8 mouse cellular contexts compared by ENCODE assay signal in genomic region chr5:129787818-129788593, GRCm38 (mm10). TPM values are rescaled to one million over a fixed set of nuclear protein-coding genes. Genes with fewer than 3 reads are reported as not detected.
A peak's percentile ranks its signal among the peaks of the same experiment; 100 is the strongest.
DNase-seq lines count a peak whose midpoint lies in the region; ATAC-seq and TF ChIP-seq lines count a peak whose summit lies in the region.

No protein-coding gene starts in this region.

- peak overlapping the region; percentile 99 for H3K27ac ChIP-seq in heart, adult 2 months
- H3K27ac ChIP-seq in thymus, adult 2 months (ENCODE audit: control insufficient read depth, insufficient read depth, low read length): peak overlapping the region; percentile 32; the same call in 1 of the 2 replicates
- H3K27ac ChIP-seq in liver, embryonic 13.5 days: peak overlapping the region; percentile 97

- 0 out of 2 replicates have a peak, but pooled peaks cover 1% of the 10 kb centered on the region for H3K4me1 ChIP-seq in heart, adult 2 months (ENCODE audit: control insufficient read depth, insufficient read depth, low read length)
- peaks cover 2% of the 10 kb centered on the region; the same call in 1 of the 2 replicates for H3K4me1 ChIP-seq in thymus, adult 2 months (replicated peaks; ENCODE audit: control insufficient read depth, insufficient read depth, low read length)
- peaks cover 57% of the 10 kb centered on the region for H3K4me1 ChIP-seq in liver, embryonic 13.5 days (replicated peaks)

- intact Hi-C loops in heart, adult 2 months (cut with DNase I): no loop called here

- H3K36me3 ChIP-seq in heart, adult 2 months (ENCODE audit: control insufficient read depth, insufficient read depth, low read length): peaks cover 30% of the 10 kb centered on the region
- H3K36me3 ChIP-seq in thymus, adult 2 months (ENCODE audit: control insufficient read depth, insufficient read depth, low read length): peaks cover 40% of the 10 kb centered on the region
- peaks cover 43% of the 10 kb centered on the region for H3K36me3 ChIP-seq in liver, embryonic 13.5 days

- no peak for TF ChIP-seq EP300 in heart, adult 2 months (IDR thresholded peaks at IDR 0.05; ENCODE audit: insufficient read depth, low read depth, low read length)

- peak overlapping the region; percentile 97 for H3K9ac ChIP-seq in heart, adult 2 months (ENCODE audit: low read depth, low read length)
- H3K9ac ChIP-seq in liver, embryonic 13.5 days: peak overlapping the region; percentile 93

- TF ChIP-seq POLR2A in heart, adult 2 months (IDR thresholded peaks at IDR 0.05; ENCODE audit: insufficient read depth, low read depth, low read length): no peak
- TF ChIP-seq POLR2A in thymus, adult 2 months (IDR thresholded peaks at IDR 0.05; ENCODE audit: control insufficient read depth, extremely low read depth, insufficient read depth, low read length, poor library complexity): no peak

- H3K27me3 ChIP-seq in heart, adult 2 months (ENCODE audit: control insufficient read depth, insufficient read depth, low read length): no peaks in the 10 kb centered on the region
- no peaks in the 10 kb centered on the region for H3K27me3 ChIP-seq in thymus, adult 2 months (ENCODE audit: control insufficient read depth, insufficient read depth, low read length)
- no peaks in the 10 kb centered on the region for H3K27me3 ChIP-seq in liver, embryonic 13.5 days

- H3K4me3 ChIP-seq in heart, adult 2 months: peak overlapping the region; percentile 98
- H3K4me3 ChIP-seq in thymus, adult 2 months (ENCODE audit: control insufficient read depth, insufficient read depth, low read length): peak overlapping the region; percentile 85
- peak overlapping the region; percentile 90 for H3K4me3 ChIP-seq in liver, embryonic 13.5 days (replicated peaks)

- peak overlapping the region; percentile 85 for H3K4me2 ChIP-seq in liver, embryonic 13.5 days

- ATAC-seq in liver, embryonic 13.5 days (ENCODE audit: low read depth): no peak

- no peak for DNase-seq in heart, adult 2 months
- no peak for DNase-seq in heart, adult 18-20 months
- DNase-seq in thymus, adult 2 months: no peak
- no peak for DNase-seq in thymus, postnatal 0 days (ENCODE audit: low spot score)
- no peak for DNase-seq in liver, embryonic 13.5 days
- DNase-seq in embryo, embryonic 11 days: no peak
- no peak for DNase-seq in cerebellum, adult 11 months
- no peak for DNase-seq in left cerebral cortex, adult 9 months (ENCODE audit: low spot score in 2 of 2)

- no peaks in the 10 kb centered on the region for H3K9me3 ChIP-seq in liver, embryonic 13.5 days (replicated peaks)

- WGBS in heart, adult 2 months: 8% methylated on average over 11 of the region's 11 CpGs
- WGBS in thymus, adult 2 months: 12% methylated on average over 11 of the region's 11 CpGs
- 8% methylated on average over 11 of the region's 11 CpGs for WGBS in liver, embryonic 13.5 days (ENCODE audit: insufficient replicate concordance)

- H3K79me2 ChIP-seq in heart, adult 2 months (replicated peaks; ENCODE audit: control insufficient read depth, insufficient read depth, low read length): no peaks in the 10 kb centered on the region; the same call in none of the 2 replicates

- TF ChIP-seq CTCF in heart, adult 2 months (IDR thresholded peaks at IDR 0.05): no peak
- TF ChIP-seq CTCF in thymus, adult 2 months (IDR thresholded peaks at IDR 0.05; ENCODE audit: borderline replicate concordance, control insufficient read depth, extremely low read depth, insufficient read depth, low read length, poor library complexity): no peak

RNA-seq across cellular contexts. Expression of gene Psph, which starts 0.8 kb away (rescaled TPM):
- total RNA-seq in heart, adult 2 months (2021): 1 to 10 TPM; 6.0 to 8.7 TPM
- 7.7 and 11.4 TPM in 2 replicates for polyA plus RNA-seq in heart, adult 2 months (2012; rRNA removed)
- 10 to 100 TPM in 1 of 2 experiments, 1 to 10 TPM in 1; 8.9 to 10.7 TPM for total RNA-seq in heart, adult 18-20 months (2021)
- 32.9 and 36.8 TPM in 2 replicates for polyA plus RNA-seq in thymus, adult 2 months (2012; rRNA removed)
- polyA plus RNA-seq in thymus, postnatal 0 days (2015; fragmentation: Nextera tagmentation; extraction: Ambion mirVana): 83.5 and 85.9 TPM in 2 replicates
- 82.6 and 91.1 TPM in 2 replicates for polyA plus RNA-seq in liver, embryonic 13.5 days (2015; fragmentation: Nextera tagmentation; extraction: Ambion mirVana)

RNA-seq across cellular contexts. Expression of gene Sumf2, which starts 58.8 kb away (rescaled TPM):
- 10 to 100 TPM in 1 of 2 experiments, 1 to 10 TPM in 1; 9.1 to 10.9 TPM for total RNA-seq in heart, adult 2 months (2021)
- 6.2 and 7.0 TPM in 2 replicates for polyA plus RNA-seq in heart, adult 2 months (2012; rRNA removed)
- total RNA-seq in heart, adult 18-20 months (2021): 10 to 100 TPM; 10.3 to 11.9 TPM
- polyA plus RNA-seq in thymus, adult 2 months (2012; rRNA removed): 17.3 and 19.4 TPM in 2 replicates
- 30.1 and 33.5 TPM in 2 replicates for polyA plus RNA-seq in thymus, postnatal 0 days (2015; fragmentation: Nextera tagmentation; extraction: Ambion mirVana)
- polyA plus RNA-seq in liver, embryonic 13.5 days (2015; fragmentation: Nextera tagmentation; extraction: Ambion mirVana): 24.9 and 35.0 TPM in 2 replicates

Comparison
In these comparisons a context has a peak if more than half of its experiments do, and no peak if none do; other contexts are left out.
1. H3K27ac ChIP-seq: peak in every context shown above with its lines; median percentile 99 in heart, adult 2 months; 97 in liver, embryonic 13.5 days; 32 in thymus, adult 2 months.